Mouse (Mus musculus) thymus, adult 2 months (tissue): Measurements from ENCODE around the gene Cntn3.

ENCODE experiments used
- CTCF ChIP-seq: fragments of 200-500 bp; IDR thresholded peaks from 2 replicates; pipeline ENCODE4 v1.5.1; 2012; ENCODE audit warnings: mild to moderate bottlenecking, control low read depth, low read length, moderate library complexity, borderline replicate concordance; ENCODE audit not compliant: control insufficient read depth, poor library complexity, insufficient read depth; ENCODE audit errors: extremely low read depth
- POLR2A ChIP-seq: fragments of 200-500 bp; IDR thresholded peaks from 2 replicates; pipeline ENCODE4 v1.6.1; 2012; ENCODE audit warnings: mild to moderate bottlenecking, low read length, control low read depth, moderate library complexity; ENCODE audit not compliant: control insufficient read depth, poor library complexity, insufficient read depth; ENCODE audit errors: extremely low read depth

DNA sequence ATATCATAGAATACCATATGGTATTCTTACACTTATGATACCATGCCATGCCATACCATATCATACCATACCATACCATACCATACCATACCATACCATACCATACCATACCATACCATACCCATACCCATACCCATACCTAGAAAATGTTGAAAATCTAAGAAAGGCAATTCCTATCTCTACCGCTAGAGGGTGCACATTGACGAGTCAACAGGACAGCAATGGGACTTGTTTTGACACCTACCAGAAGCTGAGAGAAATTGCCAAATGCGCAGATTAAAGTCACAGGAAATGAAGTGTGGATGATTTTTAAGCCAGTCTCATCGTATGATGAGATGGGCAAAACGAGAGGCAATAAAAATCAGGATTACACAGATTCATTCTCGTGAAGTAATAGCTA, 402.0 kb downstream of the Cntn3 start:
- TF ChIP-seq CTCF (no peak), POLR2A (no peak)
